In the genomic region with DNA sequence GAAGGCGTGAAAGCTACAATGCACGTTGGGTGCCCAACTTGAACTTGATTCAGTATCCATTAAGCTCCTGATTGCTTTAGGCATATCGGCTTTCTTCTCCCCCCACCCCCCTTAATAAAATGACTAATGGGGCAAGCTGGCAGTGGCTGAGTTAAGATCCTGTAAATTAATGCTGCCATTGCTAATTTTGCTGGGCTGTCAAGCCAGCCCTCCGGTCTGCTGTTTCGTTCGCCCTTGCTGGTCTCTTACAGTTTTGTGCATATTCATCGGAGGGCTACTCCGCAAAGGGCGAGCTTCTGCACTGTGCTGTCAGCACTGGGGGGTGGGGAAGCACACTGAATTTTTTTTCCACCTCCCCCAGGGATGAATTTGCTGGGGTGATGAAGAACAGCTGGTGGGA, we compare ENCODE assay signal across 17 mouse cellular contexts. TPM values are rescaled to one million over a fixed set of nuclear protein-coding genes. Genes with fewer than 3 reads are reported as not detected.
DNase-seq lines count a peak whose midpoint lies in the region; ATAC-seq lines count a peak whose summit lies in the region.
"Had no signal": no experiment of that assay in that cellular context is flagged by ENCODE, and none has a peak within 500 bp of the region (broad histone marks: within the 10 kb centered on the region; RNA-seq: fewer than 3 reads in every experiment).

No protein-coding gene starts in this region.

- intact Hi-C loops in left cerebral cortex, postnatal 10 days (cut with DNase I): no loop called here

- 55% methylated on average over 9 of the region's 9 CpGs for WGBS in forebrain, embryonic 14.5 days
- WGBS in forebrain, embryonic 11.5 days: 80% methylated on average over 9 of the region's 9 CpGs
- 26% methylated on average over 9 of the region's 9 CpGs for WGBS in kidney, embryonic 15.5 days
- WGBS in forebrain, embryonic 15.5 days: 54% methylated on average over 9 of the region's 9 CpGs
- 39% methylated on average over 9 of the region's 9 CpGs for WGBS in limb, embryonic 12.5 days

- H3K27ac ChIP-seq in forebrain, embryonic 14.5 days (ENCODE audit: low read depth, low read length): no peak overlapping the region
- no peak overlapping the region for H3K27ac ChIP-seq in forebrain, embryonic 11.5 days (ENCODE audit: low read depth, low read length)
- H3K27ac ChIP-seq in kidney, embryonic 15.5 days: no peak overlapping the region
- no peak overlapping the region for H3K27ac ChIP-seq in forebrain, embryonic 15.5 days (replicated peaks)
- H3K27ac ChIP-seq in limb, embryonic 12.5 days: no peak overlapping the region
- H3K27ac ChIP-seq: liver, embryonic 15.5 days; midbrain, embryonic 13.5 days had no signal

- no peaks in the 10 kb centered on the region; the same call in 1 of the 2 replicates for H3K9me3 ChIP-seq in forebrain, embryonic 14.5 days (replicated peaks; ENCODE audit: control insufficient read depth, low read length)
- H3K9me3 ChIP-seq in forebrain, embryonic 11.5 days (ENCODE audit: control insufficient read depth, low read length): no peaks in the 10 kb centered on the region; the same call in 1 of the 2 replicates
- peaks cover 3% of the 10 kb centered on the region; the same call in 1 of the 2 replicates for H3K9me3 ChIP-seq in kidney, embryonic 15.5 days (replicated peaks)
- no peaks in the 10 kb centered on the region for H3K9me3 ChIP-seq in forebrain, embryonic 15.5 days
- no peaks in the 10 kb centered on the region for H3K9me3 ChIP-seq in limb, embryonic 12.5 days

- no peaks in the 10 kb centered on the region for H3K4me1 ChIP-seq in forebrain, embryonic 14.5 days (ENCODE audit: control insufficient read depth, insufficient read depth, low read length)
- H3K4me1 ChIP-seq in forebrain, embryonic 11.5 days (replicated peaks; ENCODE audit: control insufficient read depth, insufficient read depth, low read length): no peaks in the 10 kb centered on the region
- H3K4me1 ChIP-seq in kidney, embryonic 15.5 days: peaks cover 14% of the 10 kb centered on the region
- peaks cover 4% of the 10 kb centered on the region; the same call in 1 of the 2 replicates for H3K4me1 ChIP-seq in forebrain, embryonic 15.5 days
- H3K4me1 ChIP-seq in limb, embryonic 12.5 days (replicated peaks): peaks cover 16% of the 10 kb centered on the region

- no peak overlapping the region for H3K9ac ChIP-seq in forebrain, embryonic 14.5 days (ENCODE audit: low read length)
- H3K9ac ChIP-seq in forebrain, embryonic 11.5 days (ENCODE audit: low read length): no peak overlapping the region
- no peak overlapping the region for H3K9ac ChIP-seq in kidney, embryonic 15.5 days
- H3K9ac ChIP-seq in forebrain, embryonic 15.5 days (replicated peaks): no peak overlapping the region
- H3K9ac ChIP-seq in limb, embryonic 12.5 days (replicated peaks): no peak overlapping the region
- H3K9ac ChIP-seq: liver, embryonic 15.5 days; midbrain, embryonic 13.5 days had no signal

- no peak for DNase-seq in forebrain, embryonic 14.5 days (ENCODE audit: low spot score)
- DNase-seq in forebrain, embryonic 11.5 days (ENCODE audit: low spot score): no peak
- no peak for DNase-seq in kidney, adult 9 months
- no peak for DNase-seq in left cerebral cortex, postnatal 10 days (ENCODE audit: extremely low spot score in 1 of 2, low spot score in 2 of 2)
- DNase-seq in frontal cortex, adult 2 months (ENCODE audit: extremely low spot score in 1 of 2, low spot score in 1 of 2): no peak
- DNase-seq: adrenal gland, adult 8-10 months; B cell, adult 2 months; embryo, embryonic 11 days; gastrocnemius, postnatal 36 days; heart, postnatal 10 days; kidney, adult 8-10 months; lung, postnatal 36 days had no signal

- H3K27me3 ChIP-seq in forebrain, embryonic 14.5 days (replicated peaks; ENCODE audit: control insufficient read depth, insufficient read depth, low read length): no peaks in the 10 kb centered on the region
- no peaks in the 10 kb centered on the region for H3K27me3 ChIP-seq in forebrain, embryonic 11.5 days (ENCODE audit: control insufficient read depth, insufficient read depth, low read length)
- no peaks in the 10 kb centered on the region for H3K27me3 ChIP-seq in kidney, embryonic 15.5 days
- no peaks in the 10 kb centered on the region for H3K27me3 ChIP-seq in forebrain, embryonic 15.5 days
- no peaks in the 10 kb centered on the region for H3K27me3 ChIP-seq in limb, embryonic 12.5 days
- H3K27me3 ChIP-seq: liver, embryonic 15.5 days; midbrain, embryonic 13.5 days had no signal

- H3K36me3 ChIP-seq in forebrain, embryonic 14.5 days (ENCODE audit: control insufficient read depth, insufficient read depth, low read length): peaks cover 37% of the 10 kb centered on the region
- H3K36me3 ChIP-seq in forebrain, embryonic 11.5 days (ENCODE audit: control insufficient read depth, insufficient read depth, low read length): peaks cover 39% of the 10 kb centered on the region
- H3K36me3 ChIP-seq in kidney, embryonic 15.5 days: peaks cover 48% of the 10 kb centered on the region
- peaks cover 33% of the 10 kb centered on the region for H3K36me3 ChIP-seq in forebrain, embryonic 15.5 days
- H3K36me3 ChIP-seq in limb, embryonic 12.5 days: peaks cover 52% of the 10 kb centered on the region

- no peak overlapping the region for H3K4me2 ChIP-seq in forebrain, embryonic 14.5 days (ENCODE audit: low read length)
- no peak overlapping the region for H3K4me2 ChIP-seq in forebrain, embryonic 11.5 days (ENCODE audit: low read depth, low read length, severe bottlenecking)
- peak overlapping the region; percentile 28 for H3K4me2 ChIP-seq in kidney, embryonic 15.5 days
- H3K4me2 ChIP-seq in forebrain, embryonic 15.5 days (replicated peaks): no peak overlapping the region
- peak overlapping the region; percentile 29 for H3K4me2 ChIP-seq in limb, embryonic 12.5 days
- H3K4me2 ChIP-seq: liver, embryonic 15.5 days; midbrain, embryonic 13.5 days had no signal

- peak; percentile 20; the same call in 1 of the 2 replicates for ATAC-seq in forebrain, embryonic 14.5 days
- no peak for ATAC-seq in forebrain, embryonic 11.5 days (replicated peaks; ENCODE audit: low FRiP score)
- peak; percentile 31; the same call in 1 of the 2 replicates for ATAC-seq in kidney, embryonic 15.5 days (replicated peaks; ENCODE audit: low FRiP score)
- ATAC-seq in forebrain, embryonic 15.5 days (replicated peaks): 0 out of 2 replicates have a peak, but pooled peaks have one; percentile 8
- ATAC-seq in limb, embryonic 12.5 days (ENCODE audit: insufficient number of reproducible peaks, insufficient read depth, low FRiP score, low TSS enrichment, low read depth): no peak
- ATAC-seq: midbrain, embryonic 13.5 days had no signal

- no peak overlapping the region for H3K4me3 ChIP-seq in forebrain, embryonic 14.5 days (ENCODE audit: low read depth, low read length)
- no peak overlapping the region for H3K4me3 ChIP-seq in forebrain, embryonic 11.5 days (ENCODE audit: low read depth, low read length)
- H3K4me3 ChIP-seq in kidney, embryonic 15.5 days (replicated peaks): no peak overlapping the region
- no peak overlapping the region for H3K4me3 ChIP-seq in forebrain, embryonic 15.5 days
- H3K4me3 ChIP-seq in limb, embryonic 12.5 days (replicated peaks): no peak overlapping the region
- H3K4me3 ChIP-seq: liver, embryonic 15.5 days; midbrain, embryonic 13.5 days had no signal

RNA-seq across cellular contexts. Expression of a gene that starts 13.3 kb away (rescaled TPM):
- 10.0 and 11.4 TPM in 2 replicates for polyA plus RNA-seq in forebrain, embryonic 14.5 days (2014; fragmentation: Nextera tagmentation; extraction: Ambion mirVana)
- polyA plus RNA-seq in forebrain, embryonic 11.5 days (2014; fragmentation: Nextera tagmentation; extraction: Ambion mirVana): 35.2 and 35.5 TPM in 2 replicates
- polyA plus RNA-seq in kidney, embryonic 15.5 days (2015; fragmentation: Nextera tagmentation; extraction: Ambion mirVana): 21.3 and 21.9 TPM in 2 replicates
- 7.7 and 8.7 TPM in 2 replicates for polyA plus RNA-seq in forebrain, embryonic 15.5 days (2015; fragmentation: Nextera tagmentation; extraction: Ambion mirVana)
- polyA plus RNA-seq in limb, embryonic 12.5 days (2016; fragmentation: Nextera tagmentation; extraction: Ambion mirVana): 23.7 and 24.1 TPM in 2 replicates
- total RNA-seq in left cerebral cortex, postnatal 10 days (2021): 10 to 100 TPM; 37.0 to 42.9 TPM
- polyA plus RNA-seq in frontal cortex, adult 2 months (2012; rRNA removed): 50.4 and 54.5 TPM in 2 replicates

Comparison
In these comparisons a context has a peak if more than half of its experiments do, and no peak if none do; other contexts are left out.
1. ATAC-seq: peak in forebrain, embryonic 14.5 days (single experiment), kidney, embryonic 15.5 days (single experiment) and forebrain, embryonic 15.5 days (single experiment); none in forebrain, embryonic 11.5 days (single experiment) and limb, embryonic 12.5 days (single experiment).
2. H3K4me2 ChIP-seq: peak in kidney, embryonic 15.5 days (single experiment) and limb, embryonic 12.5 days (single experiment); none in forebrain, embryonic 14.5 days (single experiment), forebrain, embryonic 11.5 days (single experiment) and forebrain, embryonic 15.5 days (single experiment).